Mouse (Mus musculus) left cerebral cortex, postnatal 36 days (tissue): Measurements from ENCODE around the gene Olfr1232. TPM values are rescaled to one million over a fixed set of nuclear protein-coding genes. Genes with fewer than 3 reads are reported as not detected.

Experiments used
- DNase-seq, 2 experiments: peaks; one replicate each; pipeline ENCODE4 v3.0.0; 2021 to 2022; ENCODE audit warnings: low spot score in 2 of 2, mixed read lengths in 1 of 2
- intact Hi-C: fragments of 180-260 bp; cut with DNase I; formaldehyde crosslinking; loops from one replicate; pipeline ENCODE4 v1.15.1; 2025
- total RNA-seq, 2 experiments: library from RNA; stranded (reverse); gene quantifications; 2 replicates each; pipeline ENCODE4 v1.2.3; 2021

Olfr1232 gene
- not detected for total RNA-seq

DNA sequence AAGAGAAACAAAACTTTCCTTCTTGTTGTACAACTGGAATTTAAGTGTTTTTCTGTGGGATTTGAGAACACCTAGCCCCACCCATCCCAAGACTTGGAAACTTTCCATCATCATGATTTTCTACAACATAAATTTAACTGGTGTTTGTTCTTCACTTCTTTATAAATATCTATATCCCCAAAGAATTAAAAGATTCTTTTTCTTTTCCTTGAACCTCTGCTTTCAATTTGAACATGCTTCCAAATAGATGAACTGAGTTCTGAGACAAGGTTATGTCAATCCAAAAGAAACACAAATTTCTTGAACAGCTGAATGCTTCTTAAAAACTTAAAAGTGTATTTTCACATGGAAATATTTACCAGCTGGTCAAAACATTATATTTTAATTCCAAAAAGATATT lies at the start of gene Olfr1232:
Olfr1232 (minus strand) TSS at position 101 of the 400 bp plus-strand sequence.
- no peak for DNase-seq
- intact Hi-C loops, result no loop called here

DNA sequence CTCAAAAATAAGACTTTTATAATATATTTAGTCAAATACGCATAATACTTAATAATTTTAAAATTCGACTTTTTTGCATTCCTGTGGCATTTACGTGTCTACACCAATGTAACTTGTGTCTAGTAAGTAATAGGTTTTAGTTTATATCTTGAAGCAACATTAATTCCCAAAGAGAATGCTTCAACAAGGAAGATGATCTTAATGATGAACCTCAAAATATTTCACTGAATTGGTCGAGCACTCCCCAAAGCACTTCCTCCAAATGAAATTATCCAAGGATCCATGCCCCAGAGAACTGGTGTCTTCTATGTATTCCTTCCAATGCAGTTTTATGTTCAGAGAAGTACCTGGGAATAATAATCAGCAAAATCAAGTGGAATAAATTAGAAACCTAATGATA lies 35.3 kb upstream of the Olfr1232 start, which contains the start of gene Olfr1234:
Olfr1234 (minus strand) TSS at position 101 of the 400 bp plus-strand sequence.
- intact Hi-C loops, result no loop called here
- no peak for DNase-seq

DNA sequence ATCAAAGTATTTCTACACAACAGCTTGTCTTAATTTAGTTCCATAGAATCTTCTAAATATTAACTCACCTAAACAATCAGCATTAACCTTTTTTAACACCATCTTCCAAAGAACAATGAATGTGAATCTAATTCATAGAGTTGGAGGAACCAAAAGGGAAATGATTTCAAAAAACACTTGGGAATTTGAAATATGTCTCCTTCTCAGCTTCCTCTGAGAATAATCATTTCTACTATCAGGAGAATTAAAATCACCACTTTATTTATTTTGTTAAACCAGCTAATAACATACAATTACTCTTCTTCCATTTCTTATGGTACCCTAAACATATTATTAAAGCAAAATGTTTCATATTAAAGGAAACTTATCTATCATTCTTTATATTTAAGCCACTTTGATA lies 12.8 kb upstream of the Olfr1232 start, which contains the start of gene Olfr1233:
Olfr1233 (minus strand) TSS at position 101 of the 400 bp plus-strand sequence.
- intact Hi-C loops, result no loop called here

DNA sequence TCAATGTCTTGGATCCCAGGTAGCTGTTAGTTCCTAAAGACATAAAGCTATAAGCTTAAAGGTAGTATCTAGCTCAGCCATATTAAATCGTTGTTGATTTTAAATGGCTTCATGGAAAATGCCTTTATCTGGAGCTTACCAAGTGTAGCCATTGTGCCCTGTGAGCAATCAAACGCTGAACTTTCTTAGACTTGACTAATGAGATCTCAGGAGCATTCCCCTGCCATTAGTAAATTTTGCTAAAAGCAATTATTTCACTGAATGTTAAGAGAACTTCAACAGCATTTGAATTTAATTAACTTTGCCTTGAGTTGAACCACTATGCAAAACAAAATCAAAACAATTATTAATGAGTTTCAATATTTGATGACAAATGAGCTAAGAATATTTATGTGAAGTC lies 22.5 kb downstream of the Olfr1232 start, which contains the start of gene Olfr1231:
Olfr1231 (minus strand) TSS at position 101 of the 400 bp plus-strand sequence.
- intact Hi-C loops, result no loop called here
- no peak for DNase-seq

More for the DNA sequence above, 12.8 kb upstream of the Olfr1232 start, which contains the start of gene Olfr1233:
- no peak for DNase-seq

DNA sequence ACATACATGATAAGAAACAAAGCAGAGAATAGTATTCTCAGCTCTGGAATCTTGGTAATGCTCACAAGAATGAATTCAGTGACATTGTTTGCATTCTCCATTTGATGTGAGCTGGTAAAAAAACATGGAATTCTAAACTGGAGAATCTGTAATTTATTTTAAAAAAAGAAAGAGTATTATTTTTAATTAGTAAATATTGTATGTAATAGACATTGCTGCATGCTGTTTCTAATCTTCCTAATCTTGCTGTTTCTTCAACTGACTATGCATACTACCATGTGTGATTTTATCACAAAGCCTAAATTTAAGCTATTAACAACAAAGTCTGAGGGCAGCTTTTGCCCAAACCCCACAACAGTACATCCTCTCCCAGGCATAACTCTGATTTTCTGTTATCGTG lies 32.3 kb downstream of the Olfr1232 start, which contains the start of gene Olfr1230:
Olfr1230 (minus strand) TSS at position 101 of the 400 bp plus-strand sequence.
- intact Hi-C loops, result no loop called here

DNA sequence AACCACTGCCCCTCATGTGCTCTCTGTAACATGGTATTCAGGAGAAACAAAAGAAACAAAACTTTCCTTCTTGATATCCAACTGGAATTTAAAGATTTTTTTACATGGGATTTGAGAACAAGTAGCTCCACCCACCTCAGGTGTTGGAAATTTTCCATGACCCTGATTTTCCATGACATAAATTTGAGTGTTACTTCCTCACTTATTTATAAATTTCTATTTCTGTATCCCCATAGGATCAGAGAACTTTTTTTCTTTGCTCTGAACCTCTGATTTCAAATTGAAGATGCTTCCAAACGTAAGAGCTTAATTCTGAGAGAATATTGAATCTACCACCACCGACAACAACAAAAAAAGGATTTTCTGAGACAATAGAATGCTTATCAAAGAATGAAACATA lies 41.6 kb downstream of the Olfr1232 start, which contains the start of gene Olfr1229:
Olfr1229 (minus strand) TSS at position 101 of the 400 bp plus-strand sequence.
- no peak for DNase-seq
- intact Hi-C loops, result no loop called here

More for the DNA sequence above, 32.3 kb downstream of the Olfr1232 start, which contains the start of gene Olfr1230:
- no peak for DNase-seq

Other genes starting within 250 kb of the Olfr1232 start
- gene Olfr1219, start 246.2 kb downstream of the Olfr1232 start, total RNA-seq, result not detected
- gene Olfr1220, start 222.8 kb downstream of the Olfr1232 start, total RNA-seq, result not detected
- not detected for gene Olfr1221, start 212.4 kb downstream of the Olfr1232 start, total RNA-seq
- gene Olfr1222, start 196.6 kb downstream of the Olfr1232 start, total RNA-seq, result not detected
- gene Olfr1223, start 178.1 kb downstream of the Olfr1232 start, total RNA-seq, result not detected
- gene Olfr1224-ps1, start 165.6 kb downstream of the Olfr1232 start, total RNA-seq, result not detected
- gene Olfr1225, start 155.0 kb downstream of the Olfr1232 start, total RNA-seq, result not detected
- not detected for gene Olfr1226, start 129.6 kb downstream of the Olfr1232 start, total RNA-seq
- gene Olfr1228, start 75.6 kb downstream of the Olfr1232 start, total RNA-seq, result not detected
- not detected for gene Olfr1229, start 41.7 kb downstream of the Olfr1232 start, total RNA-seq
- gene Olfr1230, start 32.4 kb downstream of the Olfr1232 start, total RNA-seq, result not detected
- gene Olfr1231, start 22.6 kb downstream of the Olfr1232 start, total RNA-seq, result not detected
- not detected for gene Olfr1233, start 12.7 kb upstream of the Olfr1232 start, total RNA-seq
- not detected for gene Olfr1234, start 35.2 kb upstream of the Olfr1232 start, total RNA-seq
- not detected for gene Olfr1238, start 80.0 kb upstream of the Olfr1232 start, total RNA-seq
- gene Olfr1239, start 90.7 kb upstream of the Olfr1232 start, total RNA-seq, result not detected
- not detected for gene Olfr1240, start 113.3 kb upstream of the Olfr1232 start, total RNA-seq
- not detected for gene Olfr1241, start 157.5 kb upstream of the Olfr1232 start, total RNA-seq
- not detected for gene Olfr1242, start 168.7 kb upstream of the Olfr1232 start, total RNA-seq
- gene Olfr1243, start 201.8 kb upstream of the Olfr1232 start, total RNA-seq, result not detected
- gene Olfr1245, start 248.8 kb upstream of the Olfr1232 start, total RNA-seq, result not detected